Mouse (Mus musculus) liver, embryonic 14.5 days (tissue): ENCODE results near the gene Prdm2. TPM values are rescaled to one million over a fixed set of nuclear protein-coding genes. Genes with fewer than 3 reads are reported as not detected.

Experiments
- ATAC-seq: fragments of 200-750 bp; cut with Nextera tagmentation; 2 replicates; pipeline ENCODE4 v1.8.0; 2017; ENCODE audit warnings: moderate number of reproducible peaks, mild to moderate bottlenecking, moderate library complexity; ENCODE audit not compliant: insufficient read depth
- DNase-seq, 3 experiments: peaks; one replicate each; pipeline ENCODE4 v3.0.0-alpha.2; 2012 to 2013; ENCODE audit warnings: low read depth in 3 of 3, low spot score in 3 of 3
- H3K27ac ChIP-seq: fragments of 300-500 bp; sonication (generic); 2 replicates; pipeline ENCODE4 v1.5.1; 2014; ENCODE audit warnings: moderate library complexity, mild to moderate bottlenecking, control low read depth, inconsistent platforms
- H3K27me3 ChIP-seq: fragments of 300-500 bp; sonication (generic); 2 replicates; pipeline ENCODE4 v1.6.1; 2014; ENCODE audit warnings: mild to moderate bottlenecking, low read length, moderate library complexity; ENCODE audit not compliant: control insufficient read depth, insufficient read depth
- H3K36me3 ChIP-seq: fragments of 300-500 bp; sonication (generic); replicated peaks from 2 replicates; pipeline ENCODE4 v1.6.1; 2014; ENCODE audit warnings: low read depth; ENCODE audit not compliant: control insufficient read depth, insufficient read depth
- H3K4me1 ChIP-seq, 2 experiments: fragments of 200-500 bp in 1 of 2; fragments of 300-500 bp in 1 of 2; sonication (generic) in 1 of 2; replicated peaks; 2 replicates each; pipeline ENCODE4 v1.6.1; 2012 to 2014; ENCODE audit warnings: antibody characterized with exemption in 1 of 2, inconsistent platforms in 1 of 2, low read length in 1 of 2; ENCODE audit not compliant: control insufficient read depth in 2 of 2, insufficient read depth in 2 of 2
- H3K4me2 ChIP-seq: fragments of 300-500 bp; sonication (generic); 2 replicates; pipeline ENCODE4 v1.6.1; 2014; ENCODE audit warnings: low read depth, mild to moderate bottlenecking, control low read depth, moderate library complexity
- H3K4me3 ChIP-seq, 2 experiments: fragments of 200-500 bp in 1 of 2; fragments of 300-500 bp in 1 of 2; sonication (generic) in 1 of 2; 2 replicates each; pipeline ENCODE4 v1.5.1; 2012 to 2014; ENCODE audit warnings: low read depth in 2 of 2, low read length in 2 of 2, mild to moderate bottlenecking in 2 of 2, control low read depth in 1 of 2, inconsistent platforms in 1 of 2, moderate library complexity in 1 of 2; ENCODE audit not compliant: insufficient read depth in 1 of 2
- H3K9ac ChIP-seq: fragments of 300-500 bp; sonication (generic); replicated peaks from 2 replicates; pipeline ENCODE4 v1.6.1; 2014; ENCODE audit warnings: mild to moderate bottlenecking, control low read depth, moderate library complexity
- H3K9me3 ChIP-seq: fragments of 300-500 bp; sonication (generic); 2 replicates; pipeline ENCODE4 v1.6.1; 2016; ENCODE audit warnings: low read length, mixed read lengths; ENCODE audit not compliant: control insufficient read depth
- CTCF ChIP-seq: IDR thresholded peaks from 2 replicates; pipeline ENCODE4 v1.5.1; 2016; ENCODE audit warnings: antibody characterized with exemption, low read depth, control low read depth
- EP300 ChIP-seq: IDR thresholded peaks from 2 replicates; pipeline ENCODE4 v1.6.1; 2016; ENCODE audit warnings: antibody characterized with exemption, low read depth
- WGBS: fragments of 180-500 bp; shearing (Covaris S2); extraction: QIAGEN DNeasy Blood & Tissue Kit; methylation state at CpG from one replicate; pipeline ENCODE4 v1.1.7; 2014; ENCODE audit not compliant: insufficient replicate concordance; 5-methylcytosine and 5-hydroxymethylcytosine counted together
- polyA plus RNA-seq, 2 experiments: library from polyadenylated mRNA; depleted of rRNA in 1 of 2; stranded (reverse) in 1 of 2; unstranded in 1 of 2; fragments of >200 nt; fragmentation: Nextera tagmentation in 1 of 2; extraction: Ambion mirVana in 1 of 2; gene quantifications; 2 replicates each; pipeline versions ENCODE4 v1.2.1 to v1.2.3; 2012 to 2014

Gene Prdm2
- polyA plus RNA-seq, 2 experiments = 2.7 to 3.6 TPM

DNA sequence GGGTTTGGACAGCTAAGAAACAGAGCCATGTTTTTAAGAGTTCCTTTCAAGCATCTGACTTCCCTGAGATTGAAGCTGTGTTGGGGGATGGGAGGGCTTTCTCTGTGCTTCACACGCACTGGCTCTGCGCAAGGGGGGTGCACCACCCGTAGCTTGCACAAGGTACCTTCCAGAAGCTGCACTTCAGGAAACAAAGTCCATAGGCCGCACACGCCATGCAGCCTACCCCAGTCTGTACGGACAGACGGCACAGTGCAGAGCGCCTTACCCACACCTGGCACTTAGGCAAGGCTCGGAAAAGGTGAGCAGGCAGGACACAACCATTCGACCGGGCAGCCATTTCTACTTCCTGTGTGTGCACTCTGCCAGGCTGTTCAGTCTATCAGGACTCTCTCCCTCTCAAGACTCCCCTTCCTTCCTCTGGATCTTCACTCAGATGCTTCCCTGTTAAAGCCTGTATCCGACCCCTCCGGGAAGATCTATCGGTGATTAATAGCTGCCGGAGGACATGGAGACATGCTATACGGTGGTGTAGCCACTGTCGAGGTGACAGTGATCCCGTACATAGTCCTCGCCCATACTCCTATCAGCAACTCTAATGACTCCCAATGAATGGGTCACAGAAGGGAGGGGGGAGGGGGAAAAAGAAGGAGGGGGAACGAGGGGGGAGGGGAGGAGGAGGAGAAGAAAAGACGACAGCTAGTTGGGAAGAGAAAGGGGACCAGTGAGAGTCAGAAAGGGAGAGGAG is 98.4 kb downstream of the Prdm2 start:
- H3K4me3 ChIP-seq = no peak overlapping the region
- ATAC-seq (no peak), DNase-seq (no peak)
- no peaks in the 10 kb centered on the region for H3K9me3 ChIP-seq
- no peaks in the 10 kb centered on the region for H3K27me3 ChIP-seq
- H3K27ac ChIP-seq = no peak overlapping the region
- no peak overlapping the region for H3K4me2 ChIP-seq
- H3K4me1 ChIP-seq = no peaks in the 10 kb centered on the region
- 71% methylated on average over 21 of the region's 21 CpGs for WGBS
- TF ChIP-seq EP300 = no peak
- TF ChIP-seq CTCF = no peak
- no peak overlapping the region for H3K9ac ChIP-seq
- no peaks in the 10 kb centered on the region for H3K36me3 ChIP-seq

DNA sequence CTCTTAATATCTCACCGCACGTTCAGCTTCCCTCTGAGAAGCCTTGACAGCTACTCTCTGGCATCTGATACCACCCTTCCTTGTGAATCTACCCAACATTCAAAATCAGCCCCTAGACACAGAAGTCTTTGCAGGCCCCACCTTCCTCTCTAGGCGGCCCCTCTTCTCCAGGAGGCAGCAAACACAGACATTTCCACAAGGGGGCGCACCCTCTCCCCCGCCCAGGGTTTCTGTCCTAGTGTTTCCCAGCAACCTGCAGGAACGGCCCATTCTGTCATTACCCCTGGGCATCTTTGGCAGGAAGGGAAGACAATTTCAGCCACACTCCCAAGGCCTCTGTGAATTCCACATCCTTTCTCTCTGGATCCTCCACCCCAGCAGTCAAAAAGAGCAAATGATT is 99.8 kb downstream of the Prdm2 start:
- 37% methylated on average over 6 of the region's 6 CpGs for WGBS
- Histone ChIP-seq H3K9me3 (no peaks in the 10 kb centered on the region), H3K27ac (no peak overlapping the region), H3K4me1 (no peaks in the 10 kb centered on the region), H3K9ac (no peak overlapping the region), H3K4me3 (no peak overlapping the region), H3K36me3 (no peaks in the 10 kb centered on the region), H3K27me3 (no peaks in the 10 kb centered on the region), H3K4me2 (no peak overlapping the region)
- DNase-seq (peak; percentile 9 to 27 (median 20)), ATAC-seq (no peak)
- TF ChIP-seq EP300 (no peak), CTCF (peak; percentile 83)

DNA sequence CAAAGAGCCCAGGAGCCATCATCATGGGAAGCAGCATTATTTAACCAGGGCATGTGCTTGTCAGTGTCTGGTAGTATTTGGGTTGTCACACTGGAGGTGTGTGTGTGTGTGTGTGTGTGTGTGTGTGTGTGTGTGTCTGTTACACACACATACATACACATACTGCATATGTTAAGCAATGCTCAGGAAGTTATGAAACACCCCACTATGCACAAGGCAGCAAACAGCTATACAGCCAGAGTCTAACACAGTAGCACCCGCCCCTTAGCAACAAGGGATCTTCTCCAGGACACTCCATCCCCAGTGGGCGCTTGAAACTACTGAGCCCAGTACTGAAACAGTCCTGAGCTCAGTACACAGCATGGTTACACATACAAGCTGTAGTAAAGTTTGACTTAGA is 100.4 kb downstream of the Prdm2 start:
- Histone ChIP-seq H3K4me1 (no peaks in the 10 kb centered on the region), H3K9me3 (no peaks in the 10 kb centered on the region), H3K9ac (no peak overlapping the region), H3K27ac (no peak overlapping the region), H3K4me3 (no peak overlapping the region), H3K27me3 (no peaks in the 10 kb centered on the region), H3K4me2 (no peak overlapping the region), H3K36me3 (no peaks in the 10 kb centered on the region)
- no peak for DNase-seq
- WGBS = 61% methylated on average over 2 of the region's 2 CpGs
- TF ChIP-seq EP300 (no peak), CTCF (no peak)
- ATAC-seq = no peak

DNA sequence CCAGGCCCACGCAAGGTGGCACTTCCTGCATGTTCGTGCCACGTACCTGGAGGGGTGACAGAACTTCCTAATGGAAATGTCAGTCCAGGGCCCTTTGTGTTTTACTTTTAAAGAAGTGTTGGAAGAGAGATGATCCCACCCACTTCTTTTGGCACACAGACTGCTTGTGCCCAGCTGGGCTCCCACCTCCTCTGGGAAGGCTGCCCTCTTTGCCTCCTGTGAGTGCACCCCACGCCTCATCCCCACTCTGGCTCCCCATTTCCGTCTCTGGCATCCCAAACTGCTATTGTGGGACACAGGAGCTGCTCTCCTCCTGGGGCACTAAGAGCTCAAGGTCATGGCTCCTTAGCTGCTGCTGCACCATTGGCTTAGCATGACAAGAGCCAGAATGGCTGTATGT is 100.9 kb downstream of the Prdm2 start:
- H3K9ac ChIP-seq = no peak overlapping the region

DNA sequence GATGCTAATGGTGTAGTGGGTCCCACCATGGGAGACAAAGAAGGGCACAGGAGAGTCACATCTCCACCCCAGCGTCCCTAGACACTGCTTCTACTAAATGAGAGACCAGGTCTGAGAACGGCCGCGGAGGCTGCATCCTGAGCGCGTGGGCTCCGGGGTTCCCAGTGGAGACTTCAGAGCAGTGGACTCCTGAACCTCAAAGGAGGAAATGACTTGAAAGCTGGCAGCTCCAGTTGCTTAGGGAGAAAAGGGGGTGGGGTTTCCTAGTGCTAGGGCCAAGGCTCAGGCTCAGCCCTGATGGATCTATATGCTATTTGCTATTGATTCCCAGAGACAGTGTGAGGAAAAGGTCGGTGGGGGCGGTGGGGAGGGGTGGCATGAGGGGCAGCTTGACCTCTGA is 104.2 kb downstream of the Prdm2 start:
- Histone ChIP-seq H3K4me2 (no peak overlapping the region), H3K4me1 (no peaks in the 10 kb centered on the region), H3K27ac (no peak overlapping the region), H3K9ac (no peak overlapping the region), H3K27me3 (no peaks in the 10 kb centered on the region), H3K9me3 (no peaks in the 10 kb centered on the region), H3K4me3 (no peak overlapping the region), H3K36me3 (no peaks in the 10 kb centered on the region)
- WGBS = 63% methylated on average over 9 of the region's 9 CpGs
- ATAC-seq (no peak), DNase-seq (no peak)
- TF ChIP-seq EP300 = no peak
- no peak for TF ChIP-seq CTCF

More for the DNA sequence above, 100.9 kb downstream of the Prdm2 start:
- no peaks in the 10 kb centered on the region for H3K9me3 ChIP-seq
- H3K27ac ChIP-seq = no peak overlapping the region
- H3K27me3 ChIP-seq = no peaks in the 10 kb centered on the region
- no peaks in the 10 kb centered on the region for H3K36me3 ChIP-seq
- no peaks in the 10 kb centered on the region for H3K4me1 ChIP-seq
- no peak for ATAC-seq
- DNase-seq = no peak
- H3K4me2 ChIP-seq = no peak overlapping the region
- TF ChIP-seq CTCF = no peak
- TF ChIP-seq EP300 = no peak
- no peak overlapping the region for H3K4me3 ChIP-seq
- 69% methylated on average over 5 of the region's 5 CpGs for WGBS
